Mouse (Mus musculus): ENCODE measurements at regions not wholly inside any gene's neighbourhood (a gene's known extent, or its start where the extent isn't known, plus 50 kb on each side); places are given as distances from the start of the nearest gene placed in this dataset.

GRCm38 (mm10) chr2:57492116-57492515 is 254.7 kb downstream of the Gpd2 start:
- TF ChIP-seq CTCF (IDR thresholded peaks at IDR 0.05; ENCODE audit: borderline replicate concordance, extremely low read depth, insufficient read depth, insufficient read length) (no peak), POLR2A (IDR thresholded peaks at IDR 0.05; ENCODE audit: borderline replicate concordance, extremely low read depth, insufficient read depth, insufficient read length, poor library complexity, severe bottlenecking) (no peak)

All from brain, embryonic 14.5 days (tissue).